Mouse (Mus musculus) adrenal gland, postnatal 14 days (tissue): ENCODE data around the gene Rabgap1. TPM values are rescaled to one million over a fixed set of nuclear protein-coding genes. Genes with fewer than 3 reads are reported as not detected.

ENCODE experiments used
- DNase-seq: peaks from one replicate; pipeline ENCODE4 v3.0.0; 2021; ENCODE audit warnings: mixed read lengths
- total RNA-seq: library from RNA; stranded (reverse); gene quantifications from 2 replicates; pipeline ENCODE4 v1.2.3, GENCODE M21; 2021

Rabgap1 gene
- total RNA-seq, 1 experiment from 2014 or later, result 60.4 TPM

DNA sequence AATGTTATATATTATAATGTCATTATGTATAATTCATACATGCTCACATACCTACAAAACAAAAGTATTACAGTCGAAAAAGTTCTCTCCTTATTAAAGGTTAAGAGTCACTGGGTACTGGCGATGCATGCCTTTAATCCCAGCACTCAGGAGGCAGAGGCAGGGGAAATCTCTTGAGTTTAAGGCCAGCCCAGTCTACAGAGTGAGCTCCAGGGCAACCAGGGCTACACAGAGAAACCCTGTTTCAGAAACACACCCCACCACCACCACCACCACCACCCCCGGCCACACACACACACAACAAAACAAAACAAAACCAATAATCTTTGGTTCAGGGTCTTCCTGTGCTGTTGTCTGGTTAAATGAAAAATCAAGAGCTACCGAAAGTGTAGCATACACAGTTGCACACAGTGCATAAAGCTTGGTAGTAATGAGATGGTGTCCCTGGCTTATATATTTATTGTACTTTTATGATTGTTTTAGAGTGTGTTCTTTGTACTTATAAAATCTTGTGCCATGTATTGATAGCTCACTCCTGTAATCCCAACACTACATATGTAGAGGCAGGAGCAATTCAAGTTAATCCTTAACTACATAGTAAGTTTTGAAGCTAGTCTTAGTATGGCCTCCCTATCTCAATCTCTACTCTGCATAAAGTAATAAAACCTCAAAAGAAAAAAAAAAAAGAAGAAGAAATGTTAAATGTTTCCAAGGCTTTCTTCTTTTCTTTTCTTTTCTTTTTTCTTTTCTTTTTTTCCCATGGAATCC lies 68.2 kb downstream of the Rabgap1 start:
- no peak for DNase-seq

DNA sequence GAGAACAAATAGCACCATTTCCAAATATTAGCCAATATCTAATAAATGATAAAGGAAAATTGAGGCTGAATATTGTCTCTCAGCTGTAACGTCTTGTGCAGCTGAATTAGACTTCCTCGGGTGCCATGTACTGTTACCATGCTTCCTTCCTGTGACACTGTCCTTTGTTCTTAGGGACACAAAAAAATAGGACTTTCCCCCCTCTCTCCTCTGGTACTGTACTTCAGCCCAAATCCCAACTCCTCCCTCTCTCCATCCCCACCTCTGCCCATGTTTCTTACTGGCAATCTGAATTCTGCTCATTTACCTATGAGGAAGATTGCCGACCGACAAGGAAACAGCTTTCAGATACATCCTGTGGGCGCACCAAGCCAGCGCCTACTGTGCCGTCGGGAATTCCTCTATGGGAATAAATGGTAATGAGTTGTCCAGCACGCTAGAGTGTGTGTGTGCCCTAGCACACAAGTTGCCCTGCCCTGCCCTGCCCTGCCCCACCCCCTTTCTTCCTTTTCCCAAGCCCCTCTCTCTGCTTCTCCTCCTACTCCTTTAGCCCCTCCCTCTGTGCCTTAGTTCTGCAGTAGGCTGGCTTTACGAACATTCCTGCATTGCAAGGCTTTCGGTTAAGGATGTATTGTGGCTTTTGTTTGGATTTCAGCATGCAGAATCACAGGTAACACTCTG lies 73.1 kb downstream of the Rabgap1 start, which contains the start of gene Gpr21:
TSS of gene Gpr21 (plus strand) at position 303 of the 681 bp plus-strand sequence.
- no peak for DNase-seq

DNA sequence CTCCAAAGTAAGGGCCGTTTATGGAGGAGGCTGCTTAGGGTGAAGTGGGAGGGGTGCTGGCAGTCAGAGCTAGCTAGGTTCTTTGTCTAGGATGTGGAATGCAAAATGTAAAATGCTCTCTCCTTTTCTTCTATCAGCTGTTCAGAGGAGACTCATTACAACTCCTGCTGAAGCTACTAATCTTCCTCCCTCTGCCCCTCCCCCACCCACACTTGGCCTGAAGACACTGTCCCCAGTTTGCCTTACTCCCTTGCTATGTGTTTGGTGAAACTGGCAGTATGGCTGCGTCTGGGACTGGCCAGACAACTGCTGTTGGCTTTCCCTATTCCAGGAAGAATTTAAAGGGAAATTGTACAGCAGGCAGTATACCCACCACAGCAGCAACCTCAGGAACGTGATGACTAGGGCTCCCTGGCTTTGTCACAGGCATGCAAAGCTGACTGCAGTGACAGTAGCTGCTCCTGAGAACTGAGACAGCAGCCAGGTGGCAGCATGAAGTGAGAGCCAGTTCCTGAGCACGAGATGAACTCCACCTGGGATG lies 73.9 kb downstream of the Rabgap1 start:
- no peak for DNase-seq

DNA sequence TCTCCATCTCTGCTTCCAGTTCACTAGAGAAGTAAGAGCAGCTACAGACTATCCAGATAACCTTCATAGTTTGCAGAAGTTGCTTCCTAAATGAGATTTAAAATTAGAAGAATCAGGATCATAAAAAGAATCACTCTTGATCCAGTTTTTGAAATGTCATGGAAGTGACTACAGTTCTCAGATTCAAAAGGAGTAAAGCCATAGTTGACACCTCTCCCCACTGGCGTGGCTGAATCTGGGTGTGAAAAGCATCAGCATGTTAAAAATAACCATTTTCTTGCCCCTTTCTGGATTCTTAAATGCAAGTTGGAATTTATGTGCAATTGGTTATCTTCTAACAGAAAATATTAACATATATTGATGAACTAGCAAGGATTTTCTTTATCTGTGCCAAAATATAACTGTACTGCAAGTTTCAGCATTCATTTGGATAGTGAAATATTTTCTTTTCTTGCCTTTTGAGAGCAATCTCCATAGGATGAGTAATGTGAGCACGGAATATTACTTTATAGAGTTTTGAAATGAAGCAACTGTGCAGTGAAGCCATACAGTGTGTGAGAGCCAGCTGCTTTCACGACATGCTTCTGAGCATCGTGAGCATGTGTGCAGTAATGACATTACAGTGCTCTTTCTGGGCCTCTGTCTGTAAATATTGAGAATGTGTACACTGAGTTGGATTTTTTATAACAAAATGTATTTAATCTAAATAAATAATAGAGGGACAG lies 75.6 kb downstream of the Rabgap1 start:
- no peak for DNase-seq

DNA sequence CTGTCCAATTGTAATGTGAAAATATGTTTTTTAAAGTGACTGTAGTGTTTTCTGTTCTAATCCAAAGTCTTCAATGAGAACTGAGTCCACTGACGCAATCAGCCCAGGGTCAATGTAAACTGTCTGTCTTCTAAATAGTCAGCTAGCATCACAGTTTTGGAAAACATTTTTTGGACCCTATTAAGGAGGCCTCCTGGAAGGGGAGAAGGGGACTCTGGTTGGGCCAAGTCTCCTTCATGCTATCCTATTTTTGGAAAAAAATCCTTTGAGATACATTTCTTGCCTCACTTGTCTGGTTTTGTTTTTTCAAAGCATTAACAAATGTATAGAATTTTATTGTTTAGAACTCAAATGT lies 76.2 kb downstream of the Rabgap1 start:
- no peak for DNase-seq

DNA sequence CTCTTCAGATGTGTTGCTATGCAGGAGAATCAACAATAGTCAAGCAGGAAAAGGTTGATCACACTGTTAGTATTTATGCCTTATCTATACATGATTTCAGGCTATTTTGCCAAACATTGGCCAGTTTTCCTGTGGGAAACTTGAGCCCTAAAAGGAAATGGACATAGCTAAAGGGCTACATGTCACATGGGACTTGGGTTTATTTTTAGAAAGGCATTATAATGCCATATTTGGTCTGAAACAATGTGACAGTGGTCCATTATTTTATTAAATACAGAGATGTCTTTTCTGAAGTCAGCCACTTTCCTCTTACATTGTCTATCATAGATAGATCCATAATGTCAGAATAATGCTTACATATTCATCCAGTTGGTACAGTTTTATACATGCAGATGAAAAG lies 84.5 kb downstream of the Rabgap1 start:
- DNase-seq, result no peak

DNA sequence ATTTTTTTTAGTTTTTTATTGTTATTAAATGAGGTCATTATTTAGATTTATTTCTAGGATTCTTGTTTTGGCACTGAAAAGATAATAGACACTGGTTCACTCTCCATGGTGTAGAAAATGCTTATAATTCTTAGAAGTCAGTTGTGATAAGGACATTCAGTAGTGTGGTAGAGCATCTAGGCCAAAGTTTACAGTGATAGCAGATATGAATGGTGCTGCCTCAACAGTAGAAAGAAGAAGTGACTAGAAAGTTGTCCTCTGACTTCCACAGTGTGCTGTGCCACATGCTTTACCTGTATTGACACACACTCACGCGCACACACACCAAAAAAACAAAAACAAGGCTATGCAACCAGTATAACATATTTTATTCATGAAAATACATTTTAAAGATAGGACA lies 86.3 kb downstream of the Rabgap1 start:
- DNase-seq, result no peak

DNA sequence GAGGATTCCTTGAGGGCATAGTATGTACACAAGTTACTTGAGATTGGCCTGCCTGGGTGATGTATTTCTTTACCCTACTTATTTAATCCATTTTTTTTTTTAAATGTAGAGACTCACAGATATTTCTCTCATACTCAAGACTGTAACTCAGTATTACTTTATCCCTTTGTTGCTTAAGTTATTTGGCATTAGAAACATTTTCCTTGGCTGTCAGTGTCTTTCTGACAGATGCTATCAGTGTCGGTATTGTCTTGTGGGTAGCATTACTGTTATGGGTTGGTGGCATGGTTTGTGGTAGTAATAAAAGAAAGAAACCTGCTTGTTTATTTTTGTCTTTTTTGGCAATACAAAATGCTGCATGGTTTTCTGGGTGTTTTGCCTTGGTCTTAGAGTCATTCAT lies 87.7 kb downstream of the Rabgap1 start:
- DNase-seq, result no peak

DNA sequence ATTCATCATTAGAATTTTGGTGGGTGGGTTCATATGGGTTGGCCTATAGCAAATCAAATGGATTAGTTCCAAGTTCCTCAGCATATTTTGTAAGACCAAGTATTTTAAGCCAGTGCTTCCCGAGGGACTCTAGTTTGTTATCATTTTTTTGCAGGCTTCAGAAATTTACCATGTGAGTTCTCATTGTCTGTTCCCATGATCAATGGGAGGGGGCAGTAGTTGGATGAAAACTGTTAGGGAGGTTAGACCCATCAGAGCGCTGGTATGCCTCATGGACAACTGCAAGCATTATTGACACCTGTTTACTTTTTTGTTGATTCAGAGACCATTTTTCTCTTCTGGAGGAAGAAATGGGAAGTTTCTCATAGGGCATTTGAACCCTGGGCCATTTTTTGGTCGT lies 88.6 kb downstream of the Rabgap1 start:
- no peak for DNase-seq

DNA sequence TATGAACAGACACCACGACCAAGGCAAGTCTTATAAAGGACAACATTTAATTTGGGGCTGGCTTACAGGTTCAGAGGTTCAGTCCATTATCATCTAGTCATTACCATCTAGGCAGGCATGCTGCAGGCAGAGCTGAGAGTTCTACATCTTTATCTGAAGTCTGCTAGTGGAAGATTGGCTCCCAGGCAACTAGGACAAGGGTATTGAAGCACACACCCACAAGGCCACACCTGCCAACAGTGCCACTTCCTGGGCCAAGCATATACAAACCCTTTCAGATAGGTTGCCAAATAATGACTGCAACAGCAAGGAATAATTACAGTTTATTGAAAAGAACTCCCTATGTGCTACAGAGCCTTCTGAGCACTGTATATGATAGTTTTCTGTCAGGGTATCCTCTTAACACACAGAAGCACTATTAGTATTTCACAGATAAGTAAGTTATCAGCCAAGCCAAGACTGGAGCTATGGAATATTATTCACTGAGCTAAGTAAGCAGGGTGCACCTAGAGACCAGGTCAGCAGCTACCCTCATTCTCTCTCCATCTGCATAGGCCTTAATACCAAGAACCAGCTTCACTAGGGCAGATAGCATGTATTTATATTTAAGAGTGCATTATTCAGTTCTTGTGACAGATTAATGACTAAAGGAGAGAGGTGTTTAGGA lies 106.4 kb downstream of the Rabgap1 start:
- peak; percentile 32 for DNase-seq

DNA sequence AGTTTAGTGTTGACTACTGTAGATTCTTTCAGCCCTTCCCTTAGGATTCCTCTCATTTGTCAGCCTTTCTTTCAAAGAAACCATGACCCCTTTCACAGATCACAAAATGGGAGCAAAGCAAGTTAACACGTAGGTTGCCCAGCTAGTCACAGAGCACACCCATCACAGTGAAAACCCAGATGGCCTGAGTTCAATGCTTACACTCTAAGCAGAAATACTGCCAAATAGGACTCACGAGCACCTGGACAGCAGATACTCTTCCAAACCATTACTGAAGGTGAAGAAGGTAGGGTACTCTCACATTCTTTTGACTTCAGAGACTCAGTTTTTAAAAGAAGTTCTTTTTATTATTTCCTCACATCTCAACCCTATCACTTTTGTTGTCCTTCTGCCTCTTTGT lies 113.3 kb downstream of the Rabgap1 start:
- no peak for DNase-seq

DNA sequence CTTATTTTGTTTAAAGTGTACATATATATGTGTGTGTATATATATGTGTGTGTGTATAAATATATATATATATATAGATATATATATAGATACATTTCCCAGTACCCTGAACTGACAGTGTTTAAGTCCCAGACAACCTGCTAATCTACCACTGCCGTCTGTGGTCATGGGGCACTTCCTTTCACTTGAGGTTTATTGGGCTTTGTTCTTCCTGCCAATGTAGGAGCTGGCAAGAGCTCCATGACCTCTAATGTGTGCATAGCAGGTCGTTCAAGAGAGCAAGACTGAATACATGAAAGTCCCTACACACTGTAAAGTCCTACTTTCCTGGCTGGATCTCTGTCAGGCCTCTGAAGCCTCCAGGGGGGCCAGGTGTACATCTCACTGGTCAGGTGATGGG lies 122.5 kb downstream of the Rabgap1 start:
- DNase-seq, result no peak

DNA sequence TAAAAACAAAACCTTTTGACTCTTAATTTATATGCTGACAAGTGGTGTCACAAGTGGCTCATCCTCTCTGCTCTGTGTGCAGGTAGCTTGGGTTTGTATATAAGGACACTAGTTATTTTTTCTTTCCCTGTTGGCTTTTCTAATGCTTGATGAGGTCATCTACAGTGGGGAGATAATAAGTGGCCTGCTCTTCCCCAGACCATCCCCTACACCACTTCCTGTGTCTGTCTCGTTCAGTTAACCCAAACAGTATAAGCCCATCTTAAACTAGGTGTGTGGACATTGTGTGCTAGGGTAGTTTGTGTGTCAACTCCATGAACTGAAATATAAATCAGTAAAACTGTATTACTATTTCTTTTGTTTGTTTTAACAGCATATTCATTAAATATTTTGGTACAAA lies 123.0 kb downstream of the Rabgap1 start:
- DNase-seq, result no peak

DNA sequence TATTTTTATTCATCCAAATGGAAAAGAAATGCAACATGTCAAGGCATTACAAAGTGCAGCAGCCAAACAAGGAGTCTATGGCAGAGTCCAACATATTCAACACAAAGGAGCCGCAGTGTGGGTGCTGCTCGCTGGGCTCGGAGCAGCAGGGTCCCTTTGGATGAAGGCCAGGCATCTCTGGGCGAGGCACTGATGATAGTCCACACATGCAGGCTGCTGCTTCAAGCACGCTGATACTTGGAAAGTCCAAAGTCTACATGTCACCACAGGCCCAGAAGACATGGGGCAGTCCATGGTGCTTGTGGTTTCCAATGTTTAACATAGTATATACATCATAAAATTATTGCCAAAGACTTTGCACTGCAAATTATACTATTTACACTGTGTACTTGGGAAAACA lies 126.8 kb downstream of the Rabgap1 start:
- no peak for DNase-seq

DNA sequence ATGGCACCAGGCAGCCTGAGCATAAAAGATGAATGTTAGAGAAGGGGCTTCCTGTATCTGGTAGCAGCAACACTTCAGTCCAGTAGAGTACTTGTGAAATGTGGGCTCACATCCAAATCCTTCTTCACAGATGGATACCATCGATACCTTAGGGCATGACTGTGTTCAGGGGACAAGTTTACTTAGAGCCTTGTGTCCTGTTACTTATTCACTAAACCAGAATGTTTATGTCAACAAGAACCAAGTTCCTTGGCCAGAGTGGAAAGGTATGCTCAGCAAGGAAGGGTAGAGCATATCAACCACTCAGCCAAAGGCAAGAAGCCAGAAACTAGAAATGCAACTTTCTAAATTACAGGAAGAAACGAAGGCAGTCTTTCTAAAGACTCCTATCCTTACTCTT lies 127.6 kb downstream of the Rabgap1 start:
- DNase-seq, result no peak

DNA sequence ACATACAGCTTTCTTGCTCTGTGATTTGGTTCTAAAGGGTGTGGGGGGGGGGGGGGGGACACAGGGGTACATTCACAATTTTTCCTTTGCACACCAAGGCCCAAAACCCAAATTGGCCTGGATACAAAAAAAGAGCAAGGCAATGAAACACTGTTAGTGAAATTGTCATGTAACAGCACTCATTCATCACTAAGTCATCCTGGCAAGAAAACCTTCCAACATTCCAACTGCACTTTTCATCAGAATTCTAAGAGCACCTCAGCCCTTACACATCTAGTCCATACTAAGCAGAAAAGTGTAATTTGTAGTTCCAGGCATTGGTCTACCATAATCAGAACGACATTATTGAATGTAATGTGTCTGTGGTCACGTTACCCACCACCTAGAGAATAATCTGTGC lies 129.1 kb downstream of the Rabgap1 start:
- no peak for DNase-seq

DNA sequence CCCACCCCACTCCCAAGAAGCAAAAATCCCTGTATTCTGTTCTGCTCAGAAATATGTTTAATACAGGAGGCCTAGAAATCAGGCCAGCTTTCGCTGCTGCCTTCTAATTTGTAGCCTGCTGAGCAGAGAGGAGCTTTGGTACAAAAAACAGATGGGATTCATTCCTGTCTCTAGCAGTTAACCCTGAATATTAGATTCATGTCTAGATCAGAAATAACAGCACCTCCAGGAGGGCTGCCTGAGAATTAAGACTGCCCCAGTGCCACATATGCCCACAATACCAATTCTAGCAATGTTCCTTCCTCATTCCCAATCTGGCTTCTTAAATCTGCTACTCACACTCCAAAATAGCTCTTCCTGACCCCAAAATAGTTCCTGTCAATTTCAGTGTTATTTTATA lies 133.6 kb downstream of the Rabgap1 start:
- DNase-seq, result no peak

DNA sequence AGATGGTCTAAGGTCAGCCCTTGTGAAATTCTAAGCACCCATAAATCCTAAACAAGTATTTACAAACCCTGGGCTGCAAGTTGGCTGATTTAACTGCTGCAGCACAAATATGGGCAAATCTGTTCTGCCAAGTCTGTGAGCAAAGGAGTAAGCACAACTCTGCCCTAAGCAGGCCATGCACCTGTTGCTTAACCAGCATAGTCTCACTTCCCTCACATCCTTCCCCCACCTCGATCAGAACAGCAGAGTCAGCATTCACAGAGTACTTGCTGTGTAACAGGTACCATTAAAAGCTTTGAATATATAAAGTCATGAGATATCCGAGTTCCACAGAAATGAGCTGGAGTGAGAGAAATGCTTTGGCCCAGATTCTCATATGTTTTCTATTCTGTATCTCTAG lies 135.1 kb downstream of the Rabgap1 start:
- no peak for DNase-seq

DNA sequence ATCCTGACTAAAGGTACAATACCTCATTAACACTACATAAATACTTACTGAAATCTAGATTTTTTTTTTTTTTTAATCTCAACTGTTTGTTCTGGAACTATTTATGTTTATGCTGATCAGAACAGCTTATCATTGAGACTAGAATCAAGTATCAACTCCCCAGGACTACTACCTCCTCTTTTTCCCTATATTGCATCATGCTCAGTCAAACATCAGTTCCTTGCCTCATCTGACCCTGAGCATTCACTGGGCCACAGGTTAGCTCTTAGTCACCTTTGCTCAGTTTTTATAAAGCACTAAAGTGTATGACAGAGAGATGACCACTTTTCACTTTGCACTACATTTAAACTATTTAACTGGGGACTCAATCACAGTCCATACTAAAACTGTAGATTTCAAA lies 144.8 kb downstream of the Rabgap1 start:
- DNase-seq, result no peak
